Mouse (Mus musculus) stomach, embryonic 15.5 days (tissue): Measurements from ENCODE around the gene Sema4g. TPM values are rescaled to one million over a fixed set of nuclear protein-coding genes. Genes with fewer than 3 reads are reported as not detected.

Experiments used
- ATAC-seq: fragments of 200-750 bp; cut with Nextera tagmentation; 2 replicates; pipeline ENCODE4 v1.8.0; 2017; ENCODE audit warnings: low read depth, moderate number of reproducible peaks, moderate TSS enrichment; ENCODE audit not compliant: insufficient read depth, low FRiP score
- H3K27ac ChIP-seq: fragments of 300-500 bp; sonication (generic); 2 replicates; pipeline ENCODE4 v1.5.1; 2015; ENCODE audit warnings: mild to moderate bottlenecking, inconsistent platforms
- H3K27me3 ChIP-seq: fragments of 300-500 bp; sonication (generic); replicated peaks from 2 replicates; pipeline ENCODE4 v1.6.1; 2015; ENCODE audit warnings: inconsistent platforms
- H3K36me3 ChIP-seq: fragments of 300-500 bp; sonication (generic); 2 replicates; pipeline ENCODE4 v1.6.1; 2015; ENCODE audit warnings: inconsistent platforms
- H3K4me1 ChIP-seq: fragments of 300-500 bp; sonication (generic); 2 replicates; pipeline ENCODE4 v1.6.1; 2015; ENCODE audit warnings: inconsistent platforms
- H3K4me2 ChIP-seq: fragments of 300-500 bp; sonication (generic); 2 replicates; pipeline ENCODE4 v1.6.1; 2015; ENCODE audit warnings: mild to moderate bottlenecking, inconsistent platforms
- H3K4me3 ChIP-seq: fragments of 300-500 bp; sonication (generic); replicated peaks from 2 replicates; pipeline ENCODE4 v1.5.1; 2015; ENCODE audit warnings: inconsistent platforms
- H3K9ac ChIP-seq: fragments of 300-500 bp; sonication (generic); 2 replicates; pipeline ENCODE4 v1.6.1; 2015; ENCODE audit warnings: inconsistent platforms
- H3K9me3 ChIP-seq: fragments of 300-500 bp; sonication (generic); 2 replicates; pipeline ENCODE4 v1.6.1; 2016; ENCODE audit warnings: inconsistent platforms
- WGBS: fragments of 180-500 bp; shearing (Covaris S2); methylation state at CpG from one replicate; pipeline ENCODE4 v1.1.7; 2015; 5-methylcytosine and 5-hydroxymethylcytosine counted together
- polyA plus RNA-seq: library from polyadenylated mRNA; unstranded; fragments of >200 nt; fragmentation: Nextera tagmentation; extraction: Ambion mirVana; gene quantifications from 2 replicates; pipeline ENCODE4 v1.2.1, GENCODE M21; 2015

Gene Sema4g
- polyA plus RNA-seq, result 6.5 and 7.4 TPM in 2 replicates

GRCm38 (mm10) chr19:44988831-44989566 is at the start of gene Sema4g:
Gene Sema4g, plus strand, starts transcription at chr19:44989101.
- peak; percentile 33 for ATAC-seq
- H3K4me3 ChIP-seq, result peak within 1 kb of the TSS; percentile 61
- under 1% methylated on average over 49 of the region's 58 CpGs for WGBS

GRCm38 (mm10) chr19:44959633-44960032 is 29.3 kb upstream of the Sema4g start:
- Histone ChIP-seq H3K4me3 (no peak overlapping the region), H3K36me3 (peaks cover 46% of the 10 kb centered on the region), H3K4me2 (no peak overlapping the region), H3K9me3 (no peaks in the 10 kb centered on the region), H3K27ac (no peak overlapping the region), H3K4me1 (no peaks in the 10 kb centered on the region), H3K27me3 (no peaks in the 10 kb centered on the region), H3K9ac (no peak overlapping the region)
- WGBS, result 92% methylated on average over 2 of the region's 2 CpGs
- no peak for ATAC-seq

More at GRCm38 (mm10) chr19:44988831-44989566, at the start of gene Sema4g:
- peak within 1 kb of the TSS; percentile 95 for H3K4me2 ChIP-seq
- no peaks in the 10 kb centered on the region for H3K9me3 ChIP-seq
- H3K27ac ChIP-seq, result peak within 1 kb of the TSS; percentile 72
- H3K9ac ChIP-seq, result peak within 1 kb of the TSS; percentile 51; the same call in 1 of the 2 replicates
- H3K36me3 ChIP-seq, result no peaks in the 10 kb centered on the region
- H3K27me3 ChIP-seq, result no peaks in the 10 kb centered on the region
- H3K4me1 ChIP-seq, result peaks cover 17% of the 10 kb centered on the region

GRCm38 (mm10) chr19:44965978-44966377 is 22.9 kb upstream of the Sema4g start:
- H3K36me3 ChIP-seq, result peaks cover 51% of the 10 kb centered on the region
- no peak overlapping the region for H3K4me2 ChIP-seq
- no peaks in the 10 kb centered on the region for H3K4me1 ChIP-seq
- H3K4me3 ChIP-seq, result no peak overlapping the region
- no peaks in the 10 kb centered on the region for H3K27me3 ChIP-seq
- 95% methylated on average over 1 of the region's 1 CpGs for WGBS
- no peak for ATAC-seq
- no peak overlapping the region for H3K27ac ChIP-seq
- no peaks in the 10 kb centered on the region for H3K9me3 ChIP-seq
- H3K9ac ChIP-seq, result no peak overlapping the region

GRCm38 (mm10) chr19:44968329-44968728 is 20.6 kb upstream of the Sema4g start:
- H3K9ac ChIP-seq, result no peak overlapping the region
- no peak overlapping the region for H3K27ac ChIP-seq
- H3K4me3 ChIP-seq, result no peak overlapping the region
- H3K27me3 ChIP-seq, result no peaks in the 10 kb centered on the region
- no peaks in the 10 kb centered on the region for H3K9me3 ChIP-seq
- H3K4me1 ChIP-seq, result no peaks in the 10 kb centered on the region
- peaks cover 63% of the 10 kb centered on the region for H3K36me3 ChIP-seq
- 84% methylated on average over 3 of the region's 3 CpGs for WGBS
- H3K4me2 ChIP-seq, result no peak overlapping the region
- ATAC-seq, result no peak

- Histone ChIP-seq H3K36me3 (peaks cover 70% of the 10 kb centered on the region), H3K4me3 (no peak overlapping the region), H3K4me1 (no peaks in the 10 kb centered on the region), H3K4me2 (no peak overlapping the region), H3K27me3 (no peaks in the 10 kb centered on the region), H3K27ac (no peak overlapping the region), H3K9ac (no peak overlapping the region), H3K9me3 (no peaks in the 10 kb centered on the region)
- no peak for ATAC-seq
- 72% methylated on average over 6 of the region's 6 CpGs for WGBS
These were observed 12.3 kb upstream of the Sema4g start for GRCm38 (mm10) chr19:44976636-44977035.

GRCm38 (mm10) chr19:44977148-44977547 is 11.8 kb upstream of the Sema4g start:
- H3K27ac ChIP-seq, result no peak overlapping the region
- H3K9me3 ChIP-seq, result no peaks in the 10 kb centered on the region
- 88% methylated on average over 6 of the region's 6 CpGs for WGBS
- H3K9ac ChIP-seq, result no peak overlapping the region
- H3K36me3 ChIP-seq, result peaks cover 69% of the 10 kb centered on the region
- H3K4me3 ChIP-seq, result no peak overlapping the region
- H3K4me2 ChIP-seq, result no peak overlapping the region
- no peaks in the 10 kb centered on the region for H3K4me1 ChIP-seq
- no peaks in the 10 kb centered on the region for H3K27me3 ChIP-seq
- no peak for ATAC-seq

GRCm38 (mm10) chr19:44980787-44981186 is 8.1 kb upstream of the Sema4g start:
- 89% methylated on average over 1 of the region's 2 CpGs for WGBS
- Histone ChIP-seq H3K27me3 (no peaks in the 10 kb centered on the region), H3K4me2 (no peak overlapping the region), H3K4me3 (no peak overlapping the region), H3K4me1 (no peaks in the 10 kb centered on the region), H3K9me3 (no peaks in the 10 kb centered on the region), H3K9ac (no peak overlapping the region), H3K36me3 (peaks cover 38% of the 10 kb centered on the region), H3K27ac (no peak overlapping the region)
- no peak for ATAC-seq

GRCm38 (mm10) chr19:44982477-44983115 is 6.3 kb upstream of the Sema4g start:
- ATAC-seq, result no peak
- peaks cover 29% of the 10 kb centered on the region for H3K36me3 ChIP-seq
- H3K9ac ChIP-seq, result no peak overlapping the region
- H3K4me1 ChIP-seq, result no peaks in the 10 kb centered on the region
- H3K4me2 ChIP-seq, result no peak overlapping the region
- WGBS, result 67% methylated on average over 7 of the region's 7 CpGs
- no peaks in the 10 kb centered on the region for H3K9me3 ChIP-seq
- peak overlapping the region; percentile 23; the same call in 1 of the 2 replicates for H3K27ac ChIP-seq
- no peak overlapping the region for H3K4me3 ChIP-seq
- H3K27me3 ChIP-seq, result no peaks in the 10 kb centered on the region

GRCm38 (mm10) chr19:44983366-44983765 is 5.5 kb upstream of the Sema4g start:
- Histone ChIP-seq H3K27me3 (no peaks in the 10 kb centered on the region), H3K27ac (no peak overlapping the region), H3K9me3 (no peaks in the 10 kb centered on the region), H3K9ac (no peak overlapping the region), H3K36me3 (peaks cover 21% of the 10 kb centered on the region), H3K4me1 (no peaks in the 10 kb centered on the region), H3K4me2 (no peak overlapping the region), H3K4me3 (no peak overlapping the region)
- WGBS, result 88% methylated on average over 6 of the region's 6 CpGs
- no peak for ATAC-seq

- WGBS, result 92% methylated on average over 4 of the region's 4 CpGs
These were observed 4.5 kb upstream of the Sema4g start for GRCm38 (mm10) chr19:44984420-44984819.

GRCm38 (mm10) chr19:44985159-44985988 is 3.5 kb upstream of the Sema4g start:
- H3K36me3 ChIP-seq, result peaks cover 7% of the 10 kb centered on the region; the same call in 1 of the 2 replicates
- H3K27me3 ChIP-seq, result no peaks in the 10 kb centered on the region
- no peak for ATAC-seq
- no peak overlapping the region for H3K9ac ChIP-seq
- no peak overlapping the region for H3K4me2 ChIP-seq
- H3K4me1 ChIP-seq, result peaks cover 12% of the 10 kb centered on the region
- H3K4me3 ChIP-seq, result no peak overlapping the region
- H3K9me3 ChIP-seq, result no peaks in the 10 kb centered on the region
- peak overlapping the region; percentile 55 for H3K27ac ChIP-seq
- WGBS, result 40% methylated on average over 5 of the region's 5 CpGs

More at GRCm38 (mm10) chr19:44984420-44984819, 4.5 kb upstream of the Sema4g start:
- Histone ChIP-seq H3K4me1 (peaks cover 5% of the 10 kb centered on the region; the same call in 1 of the 2 replicates), H3K4me3 (no peak overlapping the region), H3K27ac (no peak overlapping the region), H3K9me3 (no peaks in the 10 kb centered on the region), H3K9ac (no peak overlapping the region), H3K36me3 (peaks cover 13% of the 10 kb centered on the region), H3K4me2 (no peak overlapping the region), H3K27me3 (no peaks in the 10 kb centered on the region)
- ATAC-seq, result no peak
